ENCODE assay signal across 1 mouse cellular context in genomic region chr1:178527185-178527546, GRCm38 (mm10).
TF ChIP-seq lines count a peak whose summit lies in the region.

No protein-coding gene starts in this region.

TF ChIP-seq in CH12.LX, 34 proteins besides CTCF, POLR2A, EP300 and RAD21 (continued from another document):
- TF ChIP-seq HCFC1 (IDR thresholded peaks at IDR 0.05; ENCODE audit: low read depth, low read length) (no peak), UBTF (IDR thresholded peaks at IDR 0.05; ENCODE audit: low read depth, low read length) (no peak), ZKSCAN1 (IDR thresholded peaks at IDR 0.05; ENCODE audit: borderline replicate concordance, low read depth, low read length) (no peak)
TF ChIP-seq in CH12.LX: peak in this region for 1.
